Mouse (Mus musculus) hindbrain, embryonic 14.5 days (tissue): ENCODE data around the gene Csnk2b. TPM values are rescaled to one million over a fixed set of nuclear protein-coding genes. Genes with fewer than 3 reads are reported as not detected.

Experiments used
- ATAC-seq: fragments of 200-750 bp; cut with Nextera tagmentation; 2 replicates; pipeline ENCODE4 v1.8.0; 2017; ENCODE audit warnings: moderate number of reproducible peaks, mild to moderate bottlenecking, moderate TSS enrichment, moderate library complexity; ENCODE audit not compliant: low FRiP score
- DNase-seq: peaks from one replicate; pipeline ENCODE4 v3.0.0-alpha.2; 2015; ENCODE audit warnings: low spot score
- H3K27ac ChIP-seq: fragments of 300-500 bp; sonication (generic); 2 replicates; pipeline ENCODE4 v1.5.1; 2014; ENCODE audit warnings: mild to moderate bottlenecking, moderate library complexity
- H3K27me3 ChIP-seq: fragments of 300-500 bp; sonication (generic); 2 replicates; pipeline ENCODE4 v1.6.1; 2014; ENCODE audit warnings: mild to moderate bottlenecking, low read length, mixed read lengths; ENCODE audit not compliant: control insufficient read depth, insufficient read depth
- H3K36me3 ChIP-seq: fragments of 300-500 bp; sonication (generic); replicated peaks from 2 replicates; pipeline ENCODE4 v1.6.1; 2014; ENCODE audit not compliant: control insufficient read depth, insufficient read depth
- H3K4me1 ChIP-seq: fragments of 300-500 bp; sonication (generic); replicated peaks from 2 replicates; pipeline ENCODE4 v1.6.1; 2014; ENCODE audit warnings: antibody characterized with exemption, low read length, mixed read lengths; ENCODE audit not compliant: control insufficient read depth, insufficient read depth
- H3K4me2 ChIP-seq: fragments of 300-500 bp; sonication (generic); replicated peaks from 2 replicates; pipeline ENCODE4 v1.6.1; 2014; ENCODE audit warnings: mild to moderate bottlenecking, moderate library complexity
- H3K4me3 ChIP-seq: fragments of 300-500 bp; sonication (generic); replicated peaks from 2 replicates; pipeline ENCODE4 v1.5.1; 2014; ENCODE audit warnings: mild to moderate bottlenecking, low read length
- H3K9ac ChIP-seq: fragments of 300-500 bp; sonication (generic); 2 replicates; pipeline ENCODE4 v1.6.1; 2014
- H3K9me3 ChIP-seq: fragments of 300-500 bp; sonication (generic); 2 replicates; pipeline ENCODE4 v1.6.1; 2016; ENCODE audit warnings: low read length; ENCODE audit not compliant: control insufficient read depth
- WGBS: fragments of 180-500 bp; shearing (Covaris S2); extraction: QIAGEN DNeasy Blood & Tissue Kit; methylation state at CpG from one replicate; pipeline ENCODE4 v1.1.7; 2014; 5-methylcytosine and 5-hydroxymethylcytosine counted together
- polyA plus RNA-seq: library from polyadenylated mRNA; unstranded; fragments of >200 nt; fragmentation: Nextera tagmentation; extraction: Ambion mirVana; gene quantifications from 2 replicates; pipeline ENCODE4 v1.2.1, GENCODE M21; 2014

Gene Csnk2b
- polyA plus RNA-seq, result 321 and 339 TPM in 2 replicates

GRCm38 (mm10) chr17:35121871-35122303, at the start of gene Csnk2b:
Gene Csnk2b (minus strand): TSS chr17:35122053.
- Histone ChIP-seq H3K4me3 (peak within 1 kb of the TSS; percentile 94), H3K36me3 (peaks cover 48% of the 10 kb centered on the region), H3K9me3 (no peaks in the 10 kb centered on the region), H3K4me1 (peaks cover 20% of the 10 kb centered on the region), H3K9ac (peak within 1 kb of the TSS; percentile 94), H3K27ac (peak within 1 kb of the TSS; percentile 84), H3K4me2 (peak within 1 kb of the TSS; percentile 97), H3K27me3 (no peaks in the 10 kb centered on the region)
- DNase-seq (peak; percentile 84), ATAC-seq (peak; percentile 10; the same call in 1 of the 2 replicates)
- under 1% methylated on average over 19 of the region's 19 CpGs for WGBS

GRCm38 (mm10) chr17:35168541-35169207, 46.8 kb upstream of the Csnk2b start:
- DNase-seq (peak; percentile 87), ATAC-seq (no peak)
- H3K9me3 ChIP-seq, result no peaks in the 10 kb centered on the region
- 28% methylated on average over 4 of the region's 4 CpGs for WGBS
- no peak overlapping the region for H3K27ac ChIP-seq
- H3K27me3 ChIP-seq, result no peaks in the 10 kb centered on the region
- no peaks in the 10 kb centered on the region for H3K36me3 ChIP-seq
- H3K4me2 ChIP-seq, result no peak overlapping the region
- H3K9ac ChIP-seq, result peak overlapping the region; percentile 31; the same call in 1 of the 2 replicates
- no peak overlapping the region for H3K4me3 ChIP-seq
- peaks cover 10% of the 10 kb centered on the region for H3K4me1 ChIP-seq

- Histone ChIP-seq H3K36me3 (0 out of 2 replicates have a peak, but pooled peaks cover 2% of the 10 kb centered on the region), H3K9me3 (no peaks in the 10 kb centered on the region), H3K9ac (no peak overlapping the region), H3K4me2 (no peak overlapping the region), H3K27ac (no peak overlapping the region), H3K27me3 (no peaks in the 10 kb centered on the region), H3K4me3 (no peak overlapping the region), H3K4me1 (peaks cover 16% of the 10 kb centered on the region)
- 91% methylated on average over 7 of the region's 7 CpGs for WGBS
- no peak for DNase-seq
- ATAC-seq, result no peak
Measured at GRCm38 (mm10) chr17:35167794-35168193, 45.9 kb upstream of the Csnk2b start.

DNA sequence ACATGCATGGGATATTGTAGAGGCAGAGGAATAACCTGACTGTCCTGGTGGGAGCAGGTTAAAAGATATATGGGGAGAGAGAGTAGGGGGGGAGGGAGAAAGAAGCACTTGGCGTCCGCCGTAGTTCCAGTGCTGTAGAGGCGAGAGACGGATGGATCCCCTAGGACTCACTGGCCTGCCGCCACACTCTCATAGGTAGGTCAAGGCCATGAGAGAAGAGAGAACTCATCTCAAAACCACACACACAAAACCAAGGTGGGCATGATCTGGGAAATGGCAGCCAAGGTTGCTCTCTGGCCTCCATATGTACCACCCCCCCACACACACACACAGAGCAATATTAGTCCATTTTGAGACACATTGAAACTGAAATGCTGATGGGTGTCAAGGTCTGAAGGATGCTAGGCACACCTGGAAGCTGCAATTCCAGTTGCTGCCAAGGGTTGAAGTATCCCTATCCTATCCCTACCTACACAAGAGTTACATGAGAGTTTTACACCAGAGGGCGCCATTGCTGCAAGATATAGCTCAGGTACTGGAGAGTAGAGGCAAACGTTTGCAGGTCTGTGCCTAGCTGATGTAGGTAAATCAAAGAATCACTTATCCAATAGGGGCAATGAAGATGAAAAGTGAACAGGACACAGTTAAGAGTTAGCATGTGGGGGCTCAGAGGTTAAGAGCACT, 44.6 kb upstream of the Csnk2b start:
- peak overlapping the region; percentile 98 for H3K4me2 ChIP-seq
- H3K27ac ChIP-seq, result peak overlapping the region; percentile 98
- peaks cover 27% of the 10 kb centered on the region for H3K4me1 ChIP-seq
- peak overlapping the region; percentile 58 for H3K9ac ChIP-seq
- H3K36me3 ChIP-seq, result peaks cover 13% of the 10 kb centered on the region
- WGBS, result 64% methylated on average over 8 of the region's 8 CpGs
- no peak for ATAC-seq
- H3K27me3 ChIP-seq, result no peaks in the 10 kb centered on the region
- no peaks in the 10 kb centered on the region for H3K9me3 ChIP-seq
- H3K4me3 ChIP-seq, result peak overlapping the region; percentile 100
- DNase-seq, result peak; percentile 80

GRCm38 (mm10) chr17:35165451-35166155, 43.8 kb upstream of the Csnk2b start:
- H3K27ac ChIP-seq, result peak overlapping the region; percentile 98
- H3K4me3 ChIP-seq, result peak overlapping the region; percentile 100
- peak overlapping the region; percentile 98 for H3K4me2 ChIP-seq
- peaks cover 27% of the 10 kb centered on the region for H3K4me1 ChIP-seq
- no peak; the same call in 1 of the 2 replicates for ATAC-seq
- H3K9ac ChIP-seq, result peak overlapping the region; percentile 58
- no peaks in the 10 kb centered on the region for H3K9me3 ChIP-seq
- H3K36me3 ChIP-seq, result peaks cover 22% of the 10 kb centered on the region
- DNase-seq, result no peak
- no peaks in the 10 kb centered on the region for H3K27me3 ChIP-seq
- 21% methylated on average over 12 of the region's 12 CpGs for WGBS

DNA sequence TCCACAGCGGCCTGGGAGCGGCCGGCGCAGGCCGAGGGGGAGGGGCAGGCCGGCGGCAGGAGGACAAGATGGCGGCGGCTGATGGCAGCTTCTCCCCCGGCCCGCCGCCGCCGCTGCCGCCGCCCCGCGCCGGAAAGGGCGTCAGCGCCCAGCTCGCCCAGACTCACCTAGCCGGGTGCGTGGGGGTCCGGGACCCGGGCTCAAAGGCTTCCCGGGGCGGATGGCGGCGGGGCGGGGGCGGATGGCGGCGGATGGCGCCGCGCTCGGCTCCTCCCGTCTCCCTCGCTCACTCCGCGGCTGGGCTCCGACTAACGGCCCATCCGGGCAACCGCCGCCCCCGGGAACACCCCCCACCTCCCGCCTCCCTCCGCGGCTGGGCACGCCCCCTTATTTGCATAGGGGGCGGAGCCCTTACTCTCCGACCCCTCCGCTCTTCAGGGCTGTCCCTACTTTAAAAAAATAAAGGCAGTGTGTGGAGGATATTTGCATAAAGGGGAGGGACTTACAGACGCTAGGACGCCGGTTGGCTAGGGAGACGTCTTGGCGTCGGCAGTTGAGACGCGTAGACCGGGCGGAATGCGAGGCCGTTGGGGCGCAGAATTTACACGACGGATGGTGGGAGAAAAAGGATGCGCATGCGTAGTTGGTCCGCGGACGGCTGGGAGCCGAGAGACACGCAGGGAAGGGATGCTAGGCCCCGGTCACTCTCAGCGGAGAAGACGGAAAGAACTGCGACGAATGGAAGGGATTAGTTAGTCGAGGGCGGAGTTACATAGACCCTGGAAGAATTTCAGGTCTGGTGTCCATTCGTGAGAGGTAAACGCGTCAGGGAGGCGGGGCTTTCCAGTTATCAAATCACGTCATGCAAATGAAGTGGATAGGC, 43.0 kb upstream of the Csnk2b start, which contains the start of gene Prrc2a:
TSS of gene Prrc2a (minus strand) at position 330 of the 883 bp plus-strand sequence.
- H3K4me2 ChIP-seq, result peak within 1 kb of the TSS; percentile 98
- WGBS, result under 1% methylated on average over 55 of the region's 89 CpGs
- peak within 1 kb of the TSS; percentile 100 for H3K4me3 ChIP-seq
- peak within 1 kb of the TSS; percentile 98 for H3K27ac ChIP-seq
- peak; percentile 99 for DNase-seq
- peaks cover 30% of the 10 kb centered on the region for H3K36me3 ChIP-seq
- H3K4me1 ChIP-seq, result peaks cover 27% of the 10 kb centered on the region
- H3K9me3 ChIP-seq, result no peaks in the 10 kb centered on the region
- no peaks in the 10 kb centered on the region for H3K27me3 ChIP-seq
- H3K9ac ChIP-seq, result peak within 1 kb of the TSS; percentile 100
- peak; percentile 94 for ATAC-seq

DNA sequence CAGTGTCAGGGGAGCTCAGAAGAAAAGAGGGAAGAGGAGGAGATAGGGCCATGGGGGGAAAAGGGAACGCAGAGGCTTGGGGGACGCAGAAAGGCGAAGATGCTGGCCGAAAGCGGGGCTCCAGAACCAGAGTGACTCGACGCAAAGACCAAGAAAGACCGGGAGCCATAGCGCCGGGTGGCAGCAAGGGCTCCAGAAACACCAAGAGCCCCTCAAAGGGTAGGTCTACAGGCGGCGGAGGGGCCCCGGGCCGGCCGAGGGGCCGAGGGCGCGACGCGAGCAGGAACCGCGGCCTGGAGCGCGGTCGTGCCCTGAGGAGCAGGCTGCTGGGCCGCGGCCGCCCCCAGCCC, 42.3 kb upstream of the Csnk2b start:
- Histone ChIP-seq H3K27me3 (no peaks in the 10 kb centered on the region), H3K4me3 (peak overlapping the region; percentile 100), H3K4me1 (peaks cover 27% of the 10 kb centered on the region), H3K36me3 (peaks cover 36% of the 10 kb centered on the region), H3K4me2 (peak overlapping the region; percentile 98), H3K9me3 (no peaks in the 10 kb centered on the region), H3K27ac (peak overlapping the region; percentile 98), H3K9ac (peak overlapping the region; percentile 100)
- ATAC-seq, result no peak
- DNase-seq, result no peak
- under 1% methylated on average over 19 of the region's 28 CpGs for WGBS

DNA sequence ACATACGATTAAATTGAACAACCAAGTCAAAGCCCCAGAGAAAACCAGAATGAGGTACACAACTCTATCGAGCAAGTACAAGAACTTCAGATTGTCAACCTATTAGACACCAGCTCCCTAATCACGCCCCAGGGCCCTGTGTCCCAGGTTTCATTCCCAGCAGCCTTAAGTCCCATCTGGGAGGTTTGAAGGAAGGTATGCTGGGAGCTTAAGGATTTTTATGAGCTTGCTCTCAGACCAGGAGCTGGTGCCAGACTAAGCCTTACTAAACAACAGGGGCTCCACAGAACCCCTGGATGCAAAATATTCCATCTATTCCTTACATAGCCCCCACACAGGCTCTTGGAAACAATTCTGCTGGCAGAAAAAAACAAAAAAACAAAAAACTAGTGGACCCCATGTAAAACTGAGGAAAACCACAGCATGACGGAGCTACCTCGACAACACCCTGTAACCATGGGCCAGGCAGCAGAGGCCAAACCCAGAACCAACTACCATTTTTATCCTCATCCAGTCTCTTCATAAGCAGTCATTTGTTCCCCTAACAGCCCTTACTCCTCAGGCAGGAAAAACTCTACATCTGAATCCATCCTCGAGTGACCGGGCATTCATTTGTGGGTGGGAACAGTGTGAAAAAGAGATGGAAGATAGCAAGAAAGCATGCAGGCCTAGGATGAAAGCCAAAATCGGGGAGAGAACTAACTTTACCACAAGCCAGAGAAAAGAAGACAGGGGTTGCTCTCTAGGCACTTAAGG, 41.7 kb upstream of the Csnk2b start:
- Histone ChIP-seq H3K36me3 (peaks cover 43% of the 10 kb centered on the region), H3K9me3 (no peaks in the 10 kb centered on the region), H3K27ac (peak overlapping the region; percentile 98), H3K4me1 (peaks cover 27% of the 10 kb centered on the region), H3K4me2 (peak overlapping the region; percentile 98), H3K27me3 (no peaks in the 10 kb centered on the region), H3K4me3 (peak overlapping the region; percentile 100), H3K9ac (peak overlapping the region; percentile 100)
- ATAC-seq (no peak), DNase-seq (no peak)
- WGBS, result 11% methylated on average over 8 of the region's 8 CpGs
